Mouse (Mus musculus): ENCODE measurements around the gene Eif4enif1. TPM values are rescaled to one million over a fixed set of nuclear protein-coding genes. Genes with fewer than 3 reads are reported as not detected.
A peak's percentile ranks its signal among the peaks of the same experiment; 100 is the strongest.

The Eif4enif1 gene
- polyA plus RNA-seq, 1 experiment: 32.8 TPM

- peaks cover 7% of the 10 kb centered on the region; the same call in 1 of the 2 replicates for H3K36me3 ChIP-seq (ENCODE audit: control insufficient read depth, insufficient read depth, low read length)
- WGBS: 22% methylated on average over 8 of the region's 8 CpGs
- H3K27me3 ChIP-seq (replicated peaks; ENCODE audit: control insufficient read depth, insufficient read depth, low read length): no peaks in the 10 kb centered on the region
- peak; percentile 70 for DNase-seq
- peak overlapping the region; percentile 91 for H3K27ac ChIP-seq (ENCODE audit: insufficient read depth, low read depth, low read length)
- no peak for TF ChIP-seq CTCF (conservative IDR thresholded peaks at IDR 0.05; ENCODE audit: insufficient read depth, insufficient read length, low read depth, low read length)
- no peak for TF ChIP-seq POLR2A (IDR thresholded peaks at IDR 0.05; ENCODE audit: low read depth, low read length)
- H3K4me3 ChIP-seq (ENCODE audit: insufficient read depth, low read depth, low read length): peak overlapping the region; percentile 0; the same call in 1 of the 2 replicates
- H3K4me1 ChIP-seq (ENCODE audit: control insufficient read depth, insufficient read depth, low read length): peaks cover 12% of the 10 kb centered on the region
These were observed 90.6 kb downstream of the Eif4enif1 start for GRCm38 (mm10) chr11:3292711-3293249.

- H3K4me3 ChIP-seq (ENCODE audit: insufficient read depth, low read depth, low read length): no peak overlapping the region
- no peak for DNase-seq
- H3K4me1 ChIP-seq (ENCODE audit: control insufficient read depth, insufficient read depth, low read length): peaks cover 10% of the 10 kb centered on the region
- H3K36me3 ChIP-seq (ENCODE audit: control insufficient read depth, insufficient read depth, low read length): peaks cover 7% of the 10 kb centered on the region; the same call in 1 of the 2 replicates
- H3K27me3 ChIP-seq (replicated peaks; ENCODE audit: control insufficient read depth, insufficient read depth, low read length): no peaks in the 10 kb centered on the region
- TF ChIP-seq POLR2A (IDR thresholded peaks at IDR 0.05; ENCODE audit: low read depth, low read length) (no peak), CTCF (conservative IDR thresholded peaks at IDR 0.05; ENCODE audit: insufficient read depth, insufficient read length, low read depth, low read length) (no peak)
- 0 out of 2 replicates have a peak overlapping the region, but pooled peaks have one; percentile 91 for H3K27ac ChIP-seq (ENCODE audit: insufficient read depth, low read depth, low read length)
- WGBS: 63% methylated on average over 4 of the region's 4 CpGs
These were observed 91.2 kb downstream of the Eif4enif1 start for GRCm38 (mm10) chr11:3293361-3293760.

Other genes starting within 250 kb of the Eif4enif1 start
- gene Sfi1, start 8.9 kb upstream of the Eif4enif1 start, polyA plus RNA-seq (2012; rRNA removed): 17.3 and 19.4 TPM in 2 replicates
- gene Drg1, start 64.0 kb downstream of the Eif4enif1 start, polyA plus RNA-seq (2012; rRNA removed): 25.4 and 28.4 TPM in 2 replicates
- gene Patz1, start 86.5 kb downstream of the Eif4enif1 start, polyA plus RNA-seq (2012; rRNA removed): 36.3 and 43.1 TPM in 2 replicates
- 8.5 and 12.6 TPM in 2 replicates for gene Pik3ip1, start 128.0 kb downstream of the Eif4enif1 start, polyA plus RNA-seq (2012; rRNA removed)
- 41.3 and 48.7 TPM in 2 replicates for gene Limk2, start 206.8 kb downstream of the Eif4enif1 start, polyA plus RNA-seq (2012; rRNA removed)
- gene Rnf185, start 250.0 kb downstream of the Eif4enif1 start, polyA plus RNA-seq (2012; rRNA removed): 48.9 and 49.4 TPM in 2 replicates

All from kidney, adult 2 months (tissue).